Mouse (Mus musculus) lung, embryonic 15.5 days (tissue): ENCODE data around the gene Tmem255a. TPM values are rescaled to one million over a fixed set of nuclear protein-coding genes. Genes with fewer than 3 reads are reported as not detected.

Experiments
- ATAC-seq: fragments of 200-750 bp; cut with Nextera tagmentation; 2 replicates; pipeline ENCODE4 v1.8.0; 2017; ENCODE audit warnings: moderate number of reproducible peaks, borderline replicate concordance; ENCODE audit not compliant: low FRiP score, low TSS enrichment; ENCODE audit errors: extremely low read depth
- H3K27ac ChIP-seq: fragments of 300-500 bp; sonication (generic); 2 replicates; pipeline ENCODE4 v1.5.1; 2015; ENCODE audit warnings: moderate library complexity, mild to moderate bottlenecking, inconsistent platforms
- H3K27me3 ChIP-seq: fragments of 300-500 bp; sonication (generic); 2 replicates; pipeline ENCODE4 v1.6.1; 2015; ENCODE audit warnings: inconsistent platforms
- H3K36me3 ChIP-seq: fragments of 300-500 bp; sonication (generic); 2 replicates; pipeline ENCODE4 v1.6.1; 2015; ENCODE audit warnings: inconsistent platforms
- H3K4me1 ChIP-seq: fragments of 300-500 bp; sonication (generic); 2 replicates; pipeline ENCODE4 v1.6.1; 2015; ENCODE audit warnings: inconsistent platforms
- H3K4me2 ChIP-seq: fragments of 300-500 bp; sonication (generic); 2 replicates; pipeline ENCODE4 v1.6.1; 2015; ENCODE audit warnings: inconsistent platforms, mild to moderate bottlenecking, moderate library complexity
- H3K4me3 ChIP-seq: fragments of 300-500 bp; sonication (generic); 2 replicates; pipeline ENCODE4 v1.5.1; 2015; ENCODE audit warnings: mild to moderate bottlenecking, inconsistent platforms
- H3K9ac ChIP-seq: fragments of 300-500 bp; sonication (generic); 2 replicates; pipeline ENCODE4 v1.6.1; 2015; ENCODE audit warnings: inconsistent platforms
- H3K9me3 ChIP-seq: fragments of 300-500 bp; sonication (generic); 2 replicates; pipeline ENCODE4 v1.6.1; 2016; ENCODE audit warnings: inconsistent platforms
- WGBS: fragments of 180-500 bp; shearing (Covaris S2); methylation state at CpG from one replicate; pipeline ENCODE4 v1.1.7; 2015; 5-methylcytosine and 5-hydroxymethylcytosine counted together
- polyA plus RNA-seq: library from polyadenylated mRNA; unstranded; fragments of >200 nt; fragmentation: Nextera tagmentation; extraction: Ambion mirVana; gene quantifications from 2 replicates; pipeline ENCODE4 v1.2.1, GENCODE M21; 2015

Gene Tmem255a
- 19.5 and 20.8 TPM in 2 replicates for polyA plus RNA-seq

GRCm38 (mm10) chrX:38251851-38252571, at the start of gene Tmem255a:
Gene Tmem255a, minus strand, starts transcription at chrX:38252439.
- Histone ChIP-seq H3K27me3 (no peaks in the 10 kb centered on the region), H3K27ac (no peak within 1 kb of the TSS), H3K4me3 (peak within 1 kb of the TSS; percentile 36), H3K4me2 (peak within 1 kb of the TSS; percentile 73), H3K9ac (0 out of 2 replicates have a peak within 1 kb of the TSS, but pooled peaks have one; percentile 10), H3K9me3 (no peaks in the 10 kb centered on the region), H3K4me1 (no peaks in the 10 kb centered on the region), H3K36me3 (no peaks in the 10 kb centered on the region)
- WGBS = 12% methylated on average over 23 of the region's 27 CpGs
- ATAC-seq = peak; percentile 70

- Histone ChIP-seq H3K9me3 (no peaks in the 10 kb centered on the region), H3K36me3 (no peaks in the 10 kb centered on the region), H3K27me3 (no peaks in the 10 kb centered on the region), H3K9ac (no peak overlapping the region), H3K4me2 (no peak overlapping the region), H3K4me1 (no peaks in the 10 kb centered on the region), H3K27ac (no peak overlapping the region), H3K4me3 (no peak overlapping the region)
- ATAC-seq = no peak
- WGBS = 9% methylated on average over 2 of the region's 2 CpGs
These were observed 7.4 kb upstream of the Tmem255a start for GRCm38 (mm10) chrX:38259610-38260009.

- Histone ChIP-seq H3K4me2 (peak overlapping the region; percentile 73), H3K36me3 (no peaks in the 10 kb centered on the region), H3K27me3 (no peaks in the 10 kb centered on the region), H3K4me3 (peak overlapping the region; percentile 36), H3K9ac (no peak overlapping the region), H3K4me1 (no peaks in the 10 kb centered on the region), H3K9me3 (no peaks in the 10 kb centered on the region), H3K27ac (no peak overlapping the region)
- ATAC-seq = no peak
- WGBS = 17% methylated on average over 18 of the region's 18 CpGs
These were observed 1.8 kb downstream of the Tmem255a start for GRCm38 (mm10) chrX:38250352-38250950.

- no peak overlapping the region for H3K9ac ChIP-seq
- H3K9me3 ChIP-seq = no peaks in the 10 kb centered on the region
- no peaks in the 10 kb centered on the region for H3K36me3 ChIP-seq
- H3K4me3 ChIP-seq = no peak overlapping the region
- H3K27me3 ChIP-seq = no peaks in the 10 kb centered on the region
- H3K4me1 ChIP-seq = no peaks in the 10 kb centered on the region
- 20% methylated on average over 16 of the region's 16 CpGs for WGBS
- peak overlapping the region; percentile 73 for H3K4me2 ChIP-seq
- ATAC-seq = no peak
- no peak overlapping the region for H3K27ac ChIP-seq
These were observed 2.4 kb downstream of the Tmem255a start for GRCm38 (mm10) chrX:38249640-38250351.

GRCm38 (mm10) chrX:38247601-38248000, 4.6 kb downstream of the Tmem255a start:
- Histone ChIP-seq H3K4me1 (no peaks in the 10 kb centered on the region), H3K4me2 (no peak overlapping the region), H3K27ac (no peak overlapping the region), H3K27me3 (no peaks in the 10 kb centered on the region), H3K4me3 (no peak overlapping the region), H3K36me3 (no peaks in the 10 kb centered on the region), H3K9ac (no peak overlapping the region), H3K9me3 (no peaks in the 10 kb centered on the region)
- WGBS = 37% methylated on average over 5 of the region's 5 CpGs
- ATAC-seq = no peak

- Histone ChIP-seq H3K27ac (no peak overlapping the region), H3K9me3 (no peaks in the 10 kb centered on the region), H3K27me3 (no peaks in the 10 kb centered on the region), H3K9ac (no peak overlapping the region), H3K4me1 (no peaks in the 10 kb centered on the region), H3K4me3 (no peak overlapping the region), H3K4me2 (no peak overlapping the region), H3K36me3 (no peaks in the 10 kb centered on the region)
- 37% methylated on average over 6 of the region's 6 CpGs for WGBS
- no peak for ATAC-seq
These were observed 5.1 kb downstream of the Tmem255a start for GRCm38 (mm10) chrX:38247108-38247507.

GRCm38 (mm10) chrX:38237731-38238130, 14.5 kb downstream of the Tmem255a start:
- H3K27ac ChIP-seq = no peak overlapping the region

GRCm38 (mm10) chrX:38229888-38230287, 22.4 kb downstream of the Tmem255a start:
- 74% methylated on average over 1 of the region's 1 CpGs for WGBS
- Histone ChIP-seq H3K9ac (no peak overlapping the region), H3K4me1 (no peaks in the 10 kb centered on the region), H3K36me3 (no peaks in the 10 kb centered on the region), H3K9me3 (no peaks in the 10 kb centered on the region), H3K4me3 (no peak overlapping the region), H3K27me3 (no peaks in the 10 kb centered on the region), H3K27ac (no peak overlapping the region), H3K4me2 (no peak overlapping the region)
- ATAC-seq = no peak

More at GRCm38 (mm10) chrX:38237731-38238130, 14.5 kb downstream of the Tmem255a start:
- Histone ChIP-seq H3K4me3 (no peak overlapping the region), H3K4me2 (no peak overlapping the region), H3K9me3 (no peaks in the 10 kb centered on the region), H3K36me3 (no peaks in the 10 kb centered on the region), H3K27me3 (no peaks in the 10 kb centered on the region), H3K4me1 (no peaks in the 10 kb centered on the region), H3K9ac (no peak overlapping the region)
- ATAC-seq = no peak
- 36% methylated on average over 2 of the region's 2 CpGs for WGBS

GRCm38 (mm10) chrX:38222757-38223156, 29.5 kb downstream of the Tmem255a start:
- Histone ChIP-seq H3K9me3 (no peaks in the 10 kb centered on the region), H3K4me3 (no peak overlapping the region), H3K27me3 (no peaks in the 10 kb centered on the region), H3K4me1 (no peaks in the 10 kb centered on the region), H3K36me3 (no peaks in the 10 kb centered on the region), H3K27ac (no peak overlapping the region), H3K4me2 (no peak overlapping the region), H3K9ac (no peak overlapping the region)
- ATAC-seq = peak; percentile 52; the same call in 1 of the 2 replicates
- 20% methylated on average over 2 of the region's 2 CpGs for WGBS

- H3K4me2 ChIP-seq = no peak overlapping the region
- WGBS = 73% methylated on average over 2 of the region's 2 CpGs
- no peak overlapping the region for H3K4me3 ChIP-seq
- H3K36me3 ChIP-seq = no peaks in the 10 kb centered on the region
- no peak overlapping the region for H3K9ac ChIP-seq
- no peak for ATAC-seq
- H3K27ac ChIP-seq = no peak overlapping the region
- H3K9me3 ChIP-seq = no peaks in the 10 kb centered on the region
- no peaks in the 10 kb centered on the region for H3K27me3 ChIP-seq
- no peaks in the 10 kb centered on the region for H3K4me1 ChIP-seq
These were observed 34.6 kb downstream of the Tmem255a start for GRCm38 (mm10) chrX:38217676-38217991.

GRCm38 (mm10) chrX:38216986-38217675, 35.1 kb downstream of the Tmem255a start:
- Histone ChIP-seq H3K4me3 (no peak overlapping the region), H3K9ac (no peak overlapping the region), H3K4me1 (no peaks in the 10 kb centered on the region), H3K36me3 (no peaks in the 10 kb centered on the region), H3K9me3 (no peaks in the 10 kb centered on the region), H3K27me3 (no peaks in the 10 kb centered on the region), H3K27ac (no peak overlapping the region), H3K4me2 (no peak overlapping the region)
- no peak for ATAC-seq
- 75% methylated on average over 9 of the region's 9 CpGs for WGBS
